Mouse (Mus musculus) liver, embryonic 14.5 days (tissue): ENCODE measurements around the gene Notch2.

Experiments
- CTCF ChIP-seq: IDR thresholded peaks from 2 replicates; pipeline ENCODE4 v1.5.1; 2016; ENCODE audit warnings: antibody characterized with exemption, low read depth, control low read depth
- EP300 ChIP-seq: IDR thresholded peaks from 2 replicates; pipeline ENCODE4 v1.6.1; 2016; ENCODE audit warnings: antibody characterized with exemption, low read depth

GRCm38 (mm10) chr3:97967627-97968026 lies 45.7 kb upstream of the Notch2 start:
- no peak for TF ChIP-seq CTCF
- no peak for TF ChIP-seq EP300
